Mouse (Mus musculus) adrenal gland (tissue): Measurements from ENCODE around the gene Bad.
"Not testable (repeated sequence)": the region's sequence is repeated elsewhere in the genome, so short reads cannot be mapped to it uniquely, and the experiment has no call there.

Experiments
- intact Hi-C: fragments of 180-260 bp; cut with DNase I; formaldehyde crosslinking; loops from one replicate; pipeline ENCODE4 v1.15.1; 2025

The Bad gene

DNA sequence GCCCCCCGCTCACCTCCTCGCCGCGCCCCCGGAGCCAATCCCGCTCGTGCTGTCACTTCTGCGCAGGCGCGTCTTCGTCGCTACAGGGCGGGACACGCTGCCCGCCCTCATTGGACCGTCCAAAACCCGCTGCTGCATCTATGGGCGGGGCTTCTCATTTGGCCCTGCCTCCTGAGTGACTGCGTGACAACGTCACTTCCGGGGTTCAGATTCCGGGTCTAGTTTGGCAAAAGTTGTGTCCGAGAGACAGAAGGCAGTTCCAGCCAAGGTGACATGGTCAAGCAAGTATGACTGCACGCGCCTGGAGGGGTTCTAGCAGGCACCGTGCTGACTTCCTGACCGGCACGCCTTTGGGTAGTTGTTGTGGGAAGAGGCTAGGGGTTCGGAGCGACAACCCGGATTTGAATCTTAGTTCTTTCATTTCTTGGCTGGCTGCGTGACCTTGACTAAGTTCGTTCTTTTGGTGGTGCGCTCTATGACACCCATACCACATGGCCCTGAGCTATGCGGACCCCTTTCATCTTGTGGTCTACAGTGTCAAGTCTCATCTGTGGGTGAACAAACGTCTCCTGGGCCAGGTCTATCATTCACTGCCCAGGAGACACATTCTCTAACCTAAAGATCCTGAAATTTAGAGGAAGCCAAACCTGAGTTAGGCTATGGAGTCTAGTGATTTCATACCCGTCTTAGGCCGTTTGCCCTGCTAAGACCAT is 38.9 kb downstream of the Bad start, which contains the start of gene Fkbp2:
Gene Fkbp2 (minus strand): TSS at position 121 of the 713 bp plus-strand sequence.
- intact Hi-C loops, result no loop called here

GRCm38 (mm10) chr19:6981465-6981864 is 39.8 kb downstream of the Bad start:
- intact Hi-C loops, result no loop called here

DNA sequence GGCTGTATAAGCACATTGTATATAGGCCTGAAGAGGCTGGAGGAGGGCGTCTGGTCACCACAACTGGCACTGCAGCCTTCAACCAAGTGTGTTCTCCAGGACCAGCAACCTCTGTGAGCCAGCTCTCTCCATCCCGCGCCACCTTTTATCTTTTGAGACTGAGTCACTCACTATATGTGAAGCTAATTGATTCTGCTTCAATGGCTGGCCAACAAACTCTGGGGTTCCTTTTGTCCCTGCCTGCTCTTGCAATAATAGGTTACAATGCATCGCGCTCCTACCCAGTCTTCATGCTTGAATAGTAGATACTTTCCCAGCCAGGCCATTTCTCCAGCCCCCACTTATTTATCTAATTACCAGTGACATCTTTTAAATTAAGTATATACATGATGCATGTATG is 42.0 kb downstream of the Bad start:
- intact Hi-C loops, result no loop called here

DNA sequence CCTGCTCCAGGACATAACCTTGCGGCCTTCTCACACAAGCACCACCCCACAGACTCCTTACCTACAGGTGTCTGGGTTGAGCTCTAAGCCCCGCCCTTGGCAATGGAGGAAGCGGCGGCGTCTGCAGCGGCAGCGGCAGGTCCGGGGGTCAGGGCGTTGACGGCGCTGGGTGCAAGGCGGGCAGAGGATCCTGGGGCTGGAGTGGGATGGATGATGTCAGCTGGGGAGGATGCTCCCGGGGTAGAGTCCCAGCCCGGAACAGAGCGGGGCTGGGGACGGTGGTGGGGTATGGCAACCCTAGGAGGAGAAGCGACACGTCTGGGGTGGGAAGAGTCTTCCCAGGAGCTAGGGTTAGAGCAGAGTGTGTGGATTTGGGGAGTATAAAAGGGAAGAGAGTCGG is 43.6 kb downstream of the Bad start:
- intact Hi-C loops, result no loop called here

GRCm38 (mm10) chr19:6985951-6986708 is 44.5 kb downstream of the Bad start:
- intact Hi-C loops, result no loop called here

GRCm38 (mm10) chr19:6987061-6987903 is 45.6 kb downstream of the Bad start, which contains the start of gene Vegfb:
Gene Vegfb, minus strand, starts transcription at chr19:6987651.
- intact Hi-C loops, result no loop called here

- intact Hi-C loops, result no loop called here
These were observed 46.2 kb downstream of the Bad start for GRCm38 (mm10) chr19:6987904-6988285.

- intact Hi-C loops, result no loop called here
These were observed 47.6 kb downstream of the Bad start for GRCm38 (mm10) chr19:6989251-6989650.

DNA sequence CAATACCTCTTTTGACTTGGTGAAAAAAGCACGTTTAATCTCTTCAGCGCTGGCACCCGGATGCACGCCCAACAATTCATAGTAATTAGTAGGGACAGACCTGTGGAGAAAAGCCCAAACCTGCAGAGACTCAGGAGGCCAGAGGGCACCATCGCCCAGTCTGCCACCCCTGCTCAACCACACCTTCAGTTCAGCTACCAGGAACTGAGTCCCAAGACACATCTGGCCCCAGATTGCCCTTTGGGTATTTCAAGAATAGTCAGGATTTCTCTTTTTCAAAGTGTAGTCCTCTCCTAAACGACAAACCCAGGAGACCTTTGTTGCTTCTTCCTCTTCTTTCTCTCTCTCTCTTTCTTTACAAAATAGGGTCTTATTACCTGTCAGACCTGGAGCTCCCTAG is 49.1 kb downstream of the Bad start:
- intact Hi-C loops, result no loop called here

DNA sequence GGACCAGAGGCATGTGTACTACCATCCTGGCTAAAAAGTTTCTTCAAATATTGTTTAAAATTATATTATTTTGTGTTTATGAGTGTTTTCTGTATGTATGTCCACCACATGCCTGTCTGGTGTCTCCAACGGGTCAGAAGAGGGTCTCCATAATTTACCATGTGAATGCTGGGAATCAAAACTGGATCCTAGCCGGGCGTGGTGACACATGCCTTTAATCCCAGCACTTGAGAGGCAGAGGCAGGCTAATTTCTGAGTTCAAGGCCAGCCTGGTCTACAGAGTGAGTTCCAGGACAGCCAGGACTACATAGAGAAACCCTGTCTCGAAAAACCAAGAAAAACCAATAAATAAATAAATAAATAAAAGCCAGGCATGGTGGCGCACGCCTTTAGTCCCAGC is 49.5 kb downstream of the Bad start:
- intact Hi-C loops, result not testable (repeated sequence)

GRCm38 (mm10) chr19:6992011-6992858 is 50.6 kb downstream of the Bad start, which contains the start of gene Dnajc4:
Gene Dnajc4, minus strand, starts transcription at chr19:6992572.
- intact Hi-C loops, result no loop called here

- intact Hi-C loops, result no loop called here
These were observed 51.5 kb downstream of the Bad start for GRCm38 (mm10) chr19:6993011-6993770.

DNA sequence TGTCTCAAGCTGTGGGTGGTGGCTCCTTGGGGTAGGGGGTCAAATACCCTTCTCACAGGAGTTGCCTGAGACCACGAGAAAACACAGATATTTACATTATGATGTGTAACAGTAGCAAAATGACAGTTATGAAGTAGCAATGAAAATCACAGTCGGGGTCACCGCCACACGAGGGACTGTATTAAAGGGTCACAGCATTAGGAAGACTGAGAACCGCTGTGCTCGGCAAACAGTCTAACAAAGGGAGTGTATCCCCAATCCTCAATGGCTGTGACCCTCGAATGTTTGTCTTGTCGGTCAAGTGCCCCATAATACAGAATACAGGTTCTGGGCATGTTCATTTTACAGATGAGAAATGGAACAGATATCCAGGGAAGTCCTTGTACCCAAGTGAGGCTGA is 52.3 kb downstream of the Bad start:
- intact Hi-C loops, result no loop called here

DNA sequence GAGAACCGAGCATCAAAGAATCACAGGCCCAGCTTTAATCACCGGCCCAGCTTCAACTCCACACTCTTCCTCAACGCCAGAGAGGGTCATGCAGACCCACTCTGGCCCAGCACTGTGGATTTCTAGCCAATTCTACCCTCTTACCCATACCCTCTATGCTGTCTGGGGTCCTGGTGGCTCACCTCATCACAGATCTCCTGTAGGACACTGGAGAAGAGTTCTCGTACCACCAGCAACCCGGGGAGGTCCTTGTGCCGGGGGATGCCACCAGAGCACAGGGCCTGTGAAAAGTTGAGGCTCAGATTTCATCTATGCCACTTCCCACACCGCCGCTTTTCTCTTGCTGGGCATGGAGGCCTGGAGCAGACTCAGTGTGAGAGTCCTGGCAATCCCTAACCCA is 52.8 kb downstream of the Bad start:
- intact Hi-C loops, result no loop called here

DNA sequence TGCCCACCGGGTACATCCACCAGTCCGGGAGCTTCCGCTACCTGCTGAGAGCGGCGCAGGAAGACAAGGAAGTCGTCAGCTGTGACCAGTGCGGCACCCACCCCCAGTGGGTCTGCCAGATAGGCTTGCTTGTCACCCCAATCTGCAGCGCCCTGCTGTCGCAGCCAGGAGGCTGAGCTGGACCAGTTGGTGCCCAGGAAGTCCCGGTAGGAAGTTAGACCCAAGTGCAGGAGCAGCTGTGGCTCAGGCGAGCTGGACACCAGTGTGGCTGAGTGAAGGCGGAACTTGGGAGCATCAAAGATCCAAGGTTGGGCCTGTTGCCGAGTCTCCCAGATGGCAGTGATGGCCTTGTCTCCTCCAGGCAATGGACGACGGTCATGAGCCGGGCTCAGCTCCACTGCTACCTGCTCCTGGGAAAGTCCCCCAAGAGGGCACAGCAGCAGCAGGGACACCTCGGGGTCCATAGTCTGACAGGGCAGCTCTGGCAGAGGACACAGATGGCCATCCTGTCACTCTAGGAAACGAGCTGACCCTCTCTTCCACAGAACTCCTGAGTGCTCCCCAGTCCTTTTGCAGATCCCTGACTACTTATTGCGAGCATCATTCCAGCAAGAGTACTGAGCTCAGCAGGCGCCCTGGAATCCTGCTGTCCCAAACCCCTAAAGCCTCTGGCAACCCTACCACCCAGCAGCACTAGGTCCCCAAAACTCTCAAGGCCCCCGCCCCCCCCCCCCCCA is 53.8 kb downstream of the Bad start:
- intact Hi-C loops, result loop anchor here (5.0 kb wide), 1 partner anchor 42 kb away; the partner anchor contains the start of gene Stip1

- intact Hi-C loops, result loop anchor here (5.0 kb wide), 1 partner anchor 41 kb away; the partner anchor contains the start of gene Stip1
These were observed 54.3 kb downstream of the Bad start, which contains the start of the genes Nudt22 and Trpt1 for GRCm38 (mm10) chr19:6996006-6996405. Gene Nudt22, minus strand, starts transcription at chr19:6996117. Gene Trpt1, plus strand, starts transcription at chr19:6996131.

DNA sequence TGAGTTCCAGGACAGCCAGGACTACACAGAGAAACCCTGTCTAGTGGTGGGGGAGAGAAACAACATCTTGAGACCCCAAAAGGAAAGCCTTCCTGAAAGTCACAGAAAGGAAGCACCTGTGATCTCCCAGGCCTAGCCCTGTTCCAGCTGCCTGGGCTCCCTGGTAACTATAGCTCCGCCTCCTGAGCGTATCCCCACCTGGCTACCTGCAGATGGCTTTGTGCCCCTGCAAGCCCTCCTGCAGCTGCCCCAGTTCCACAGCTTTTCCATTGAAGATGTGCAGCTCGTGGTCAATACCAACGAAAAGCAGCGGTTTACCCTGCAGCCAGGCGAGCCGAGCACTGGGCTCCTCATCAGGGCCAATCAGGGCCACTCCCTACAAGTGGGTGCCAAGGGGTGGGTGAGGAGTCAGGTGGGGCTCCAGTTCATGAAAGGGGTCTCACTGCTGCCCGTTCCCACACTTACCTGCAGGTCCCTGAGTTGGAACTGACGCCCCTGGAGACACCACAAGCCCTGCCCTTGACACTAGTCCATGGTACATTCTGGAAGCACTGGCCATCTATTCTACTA is 56.1 kb downstream of the Bad start:
- intact Hi-C loops, result loop anchor here (5.0 kb wide), 1 partner anchor 39 kb away; the partner anchor contains the start of gene Stip1

DNA sequence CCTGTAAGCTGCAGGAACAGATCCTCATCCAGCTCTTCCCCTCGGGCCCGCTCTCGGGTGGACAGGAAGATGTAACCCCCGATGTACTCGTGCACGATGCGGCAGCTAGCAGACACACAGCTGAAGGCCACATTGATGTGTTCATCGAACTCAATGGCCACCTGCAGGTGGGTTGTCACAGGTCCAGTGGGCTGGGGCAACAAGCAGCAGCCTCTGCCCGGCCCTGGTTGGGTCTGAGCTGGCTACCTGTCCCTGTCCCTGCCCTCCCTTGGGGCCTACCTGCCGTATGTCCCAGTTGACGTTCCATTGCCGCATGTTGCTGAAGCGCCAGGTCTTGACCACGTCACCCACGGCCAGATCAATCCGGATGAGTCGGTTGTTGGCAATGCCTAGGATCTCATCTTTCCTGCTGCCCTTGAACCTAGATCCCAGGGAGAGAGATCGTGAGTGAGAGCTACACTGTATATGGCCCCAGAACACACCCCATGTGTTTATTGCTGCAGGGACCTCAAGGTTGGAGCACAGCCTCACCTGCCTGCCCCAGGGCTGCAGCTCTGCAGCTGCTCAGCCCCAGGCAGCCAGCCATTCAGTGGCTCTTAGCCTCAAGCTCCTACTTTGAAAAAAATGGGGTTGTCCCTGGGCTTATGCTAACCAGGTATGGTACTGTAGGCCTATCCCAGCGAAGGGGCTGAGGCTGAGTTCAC is 57.9 kb downstream of the Bad start:
- intact Hi-C loops, result loop anchor here (5.0 kb wide), 1 partner anchor 38 kb away; the partner anchor contains the start of gene Stip1
